Mouse (Mus musculus): ENCODE data around the gene Synpo2. TPM values are rescaled to one million over a fixed set of nuclear protein-coding genes. Genes with fewer than 3 reads are reported as not detected.
A peak's percentile ranks its signal among the peaks of the same experiment; 100 is the strongest.

Gene Synpo2
- total RNA-seq, 2 experiments from 2014 or later = 2.3 to 3.6 TPM

- no peak for ATAC-seq (replicated peaks; ENCODE audit: low FRiP score, low TSS enrichment, poor library complexity, severe bottlenecking)
Measured at GRCm38 (mm10) chr3:123107830-123108549, 128.0 kb downstream of the Synpo2 start.

GRCm38 (mm10) chr3:123104325-123104724, 131.6 kb downstream of the Synpo2 start:
- no peak for ATAC-seq (replicated peaks; ENCODE audit: low FRiP score, low TSS enrichment, poor library complexity, severe bottlenecking)

GRCm38 (mm10) chr3:123103151-123103860, 132.6 kb downstream of the Synpo2 start:
- peak; percentile 83 for ATAC-seq (replicated peaks; ENCODE audit: low FRiP score, low TSS enrichment, poor library complexity, severe bottlenecking)

- no peak for ATAC-seq (replicated peaks; ENCODE audit: low FRiP score, low TSS enrichment, poor library complexity, severe bottlenecking)
Measured at GRCm38 (mm10) chr3:123101761-123102160, 134.2 kb downstream of the Synpo2 start.

- no peak for ATAC-seq (replicated peaks; ENCODE audit: low FRiP score, low TSS enrichment, poor library complexity, severe bottlenecking)
Measured at GRCm38 (mm10) chr3:123095111-123095510, 140.8 kb downstream of the Synpo2 start.

- no peak for ATAC-seq (replicated peaks; ENCODE audit: low FRiP score, low TSS enrichment, poor library complexity, severe bottlenecking)
Measured at GRCm38 (mm10) chr3:123093640-123094361, 142.1 kb downstream of the Synpo2 start.

- ATAC-seq (replicated peaks; ENCODE audit: low FRiP score, low TSS enrichment, poor library complexity, severe bottlenecking) = no peak
Measured at GRCm38 (mm10) chr3:123092913-123093639, 142.9 kb downstream of the Synpo2 start.

GRCm38 (mm10) chr3:123092442-123092841, 143.5 kb downstream of the Synpo2 start:
- 0 out of 2 replicates have a peak, but pooled peaks have one; percentile 35 for ATAC-seq (replicated peaks; ENCODE audit: low FRiP score, low TSS enrichment, poor library complexity, severe bottlenecking)

- ATAC-seq (replicated peaks; ENCODE audit: low FRiP score, low TSS enrichment, poor library complexity, severe bottlenecking) = no peak
Measured at GRCm38 (mm10) chr3:123089297-123090020, 146.5 kb downstream of the Synpo2 start.

- ATAC-seq (replicated peaks; ENCODE audit: low FRiP score, low TSS enrichment, poor library complexity, severe bottlenecking) = no peak
Measured at GRCm38 (mm10) chr3:123088284-123088683, 147.7 kb downstream of the Synpo2 start.

- no peak for ATAC-seq (replicated peaks; ENCODE audit: low FRiP score, low TSS enrichment, poor library complexity, severe bottlenecking)
Measured at GRCm38 (mm10) chr3:123085871-123086501, 150.0 kb downstream of the Synpo2 start.

- ATAC-seq (replicated peaks; ENCODE audit: low FRiP score, low TSS enrichment, poor library complexity, severe bottlenecking) = no peak
Measured at GRCm38 (mm10) chr3:123081665-123082064, 154.3 kb downstream of the Synpo2 start.

- no peak for ATAC-seq (replicated peaks; ENCODE audit: low FRiP score, low TSS enrichment, poor library complexity, severe bottlenecking)
Measured at GRCm38 (mm10) chr3:123080943-123081342, 155.0 kb downstream of the Synpo2 start.

GRCm38 (mm10) chr3:123080017-123080725, 155.8 kb downstream of the Synpo2 start:
- no peak for ATAC-seq (replicated peaks; ENCODE audit: low FRiP score, low TSS enrichment, poor library complexity, severe bottlenecking)

GRCm38 (mm10) chr3:123075759-123076158, 160.2 kb downstream of the Synpo2 start:
- ATAC-seq (replicated peaks; ENCODE audit: low FRiP score, low TSS enrichment, poor library complexity, severe bottlenecking) = no peak

GRCm38 (mm10) chr3:123075034-123075433, 160.9 kb downstream of the Synpo2 start:
- 0 out of 2 replicates have a peak, but pooled peaks have one; percentile 37 for ATAC-seq (replicated peaks; ENCODE audit: low FRiP score, low TSS enrichment, poor library complexity, severe bottlenecking)

- no peak for ATAC-seq (replicated peaks; ENCODE audit: low FRiP score, low TSS enrichment, poor library complexity, severe bottlenecking)
Measured at GRCm38 (mm10) chr3:123073351-123073750, 162.6 kb downstream of the Synpo2 start.

- no peak for ATAC-seq (replicated peaks; ENCODE audit: low FRiP score, low TSS enrichment, poor library complexity, severe bottlenecking)
Measured at GRCm38 (mm10) chr3:123072472-123072871, 163.5 kb downstream of the Synpo2 start.
